Mouse (Mus musculus) spleen, adult 18-20 months (tissue): ENCODE data around the gene Rab11fip2.

Source experiments
- DNase-seq, 2 experiments: peaks; one replicate each; pipeline ENCODE4 v3.0.0; 2022; ENCODE audit warnings: mixed read lengths in 2 of 2

Rab11fip2 gene

DNA sequence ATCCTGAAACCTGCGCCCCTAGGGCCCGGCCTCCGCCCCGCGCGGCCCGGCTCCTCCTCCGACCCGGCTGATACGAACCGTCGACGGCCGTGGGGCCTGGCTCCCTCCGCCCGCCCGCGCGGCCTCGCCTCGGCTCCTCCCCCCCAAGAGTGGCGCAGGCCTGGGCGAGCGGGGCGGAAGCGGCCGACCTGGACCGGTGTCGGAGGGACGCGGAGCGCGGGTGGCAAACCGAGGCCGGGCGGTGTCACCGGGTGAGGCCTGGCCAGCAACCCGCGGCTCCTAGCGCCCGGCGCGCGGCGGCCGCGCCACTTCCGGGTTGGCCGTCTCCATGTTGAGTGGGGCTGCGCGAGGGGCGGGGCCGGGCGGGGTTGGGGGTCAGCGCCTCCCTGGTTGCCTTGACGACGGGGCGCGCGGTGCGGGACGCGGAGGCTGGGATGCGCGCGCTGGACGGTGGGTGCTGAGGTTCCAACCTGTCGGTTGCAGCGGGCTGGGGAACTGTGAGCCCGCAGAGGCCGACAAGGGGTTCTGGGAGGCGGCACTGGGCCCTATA lies at the start of gene Rab11fip2:
Gene Rab11fip2 (minus strand): TSS at position 333 of the 550 bp plus-strand sequence.
- peak; percentile 78 to 84 for DNase-seq

GRCm38 (mm10) chr19:59981588-59981987 lies 38.1 kb upstream of the Rab11fip2 start:
- DNase-seq: no peak

DNA sequence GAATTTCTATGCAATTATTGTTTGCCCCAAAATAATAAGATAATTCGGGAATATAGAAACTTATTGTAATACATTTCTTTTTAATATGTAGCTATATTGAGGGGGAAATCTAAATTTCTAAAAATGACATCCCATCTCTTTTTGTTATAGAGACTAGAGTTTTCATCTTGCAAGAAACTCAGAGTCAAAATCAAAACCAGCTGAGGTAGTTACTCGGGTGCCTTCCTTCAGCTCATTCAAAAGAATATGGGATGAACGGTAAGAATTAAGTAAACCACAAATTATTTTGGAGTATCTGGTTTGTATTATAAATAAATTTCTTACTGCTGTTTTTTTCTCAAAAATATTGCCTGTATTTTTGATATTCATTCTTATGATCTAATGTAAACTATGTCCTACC lies 11.5 kb upstream of the Rab11fip2 start:
- DNase-seq: no peak

GRCm38 (mm10) chr19:59949731-59950130 lies 6.3 kb upstream of the Rab11fip2 start:
- DNase-seq: no peak

GRCm38 (mm10) chr19:59942716-59943321 lies 635 bp downstream of the Rab11fip2 start:
- DNase-seq: no peak

GRCm38 (mm10) chr19:59939711-59940110 lies 3.7 kb downstream of the Rab11fip2 start:
- no peak for DNase-seq

DNA sequence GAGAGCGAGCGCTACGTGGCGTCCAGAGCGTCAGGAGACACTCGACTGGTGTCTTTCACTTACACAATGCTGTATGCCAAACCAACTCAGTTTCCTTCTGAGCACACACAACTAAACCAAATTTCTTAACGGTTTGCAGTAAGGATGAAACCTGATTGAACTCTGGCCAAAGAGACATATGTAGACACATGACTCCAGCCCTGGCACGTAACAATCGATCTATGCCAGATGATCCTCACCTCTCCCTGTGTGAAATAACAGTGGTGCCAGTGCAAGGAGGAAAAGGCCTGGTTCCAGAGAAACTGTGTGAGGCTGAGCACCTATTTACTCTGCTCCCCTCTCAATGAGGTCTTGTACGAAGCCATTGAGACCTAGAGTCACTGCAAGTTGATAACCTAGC lies 11.4 kb downstream of the Rab11fip2 start:
- no peak for DNase-seq

GRCm38 (mm10) chr19:59928672-59929071 lies 14.8 kb downstream of the Rab11fip2 start:
- DNase-seq: no peak

DNA sequence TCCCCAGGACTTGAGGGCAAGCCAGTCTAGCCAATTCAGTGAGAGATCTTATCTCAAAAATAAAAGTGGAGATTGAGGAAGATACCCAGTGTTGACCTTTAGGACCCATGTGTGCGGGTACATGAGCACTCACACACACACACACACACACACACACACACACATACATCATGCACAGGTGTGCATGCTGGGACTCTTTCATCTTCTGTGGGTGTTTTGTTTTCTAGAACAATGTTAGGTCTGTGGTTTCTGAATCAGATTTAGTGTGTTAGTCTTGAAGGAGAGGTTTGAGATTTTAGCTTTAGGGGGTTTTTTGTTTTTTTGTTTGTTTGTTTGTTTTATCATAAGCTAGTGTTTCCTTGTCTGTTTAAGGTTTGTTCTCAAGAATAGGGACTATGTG lies 17.3 kb downstream of the Rab11fip2 start:
- DNase-seq: no peak

DNA sequence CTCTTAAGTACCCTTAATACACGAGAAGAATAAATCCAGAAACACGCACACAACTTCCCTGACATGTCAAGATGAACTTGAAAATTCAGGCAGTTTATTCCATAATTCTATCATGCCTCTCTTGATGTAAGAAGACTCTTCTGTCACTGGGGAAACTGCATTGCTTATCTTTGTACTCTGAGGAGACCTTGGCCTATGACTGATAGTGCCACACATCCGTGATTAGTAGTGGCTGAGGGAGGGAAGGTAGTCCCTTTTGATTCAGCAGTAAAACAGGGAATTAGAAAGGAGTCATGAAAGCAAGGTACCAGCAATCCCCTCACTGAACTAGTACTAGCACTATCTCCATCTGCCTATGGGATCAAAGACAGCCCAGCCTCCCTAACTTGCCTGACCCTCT lies 22.6 kb downstream of the Rab11fip2 start:
- no peak for DNase-seq

DNA sequence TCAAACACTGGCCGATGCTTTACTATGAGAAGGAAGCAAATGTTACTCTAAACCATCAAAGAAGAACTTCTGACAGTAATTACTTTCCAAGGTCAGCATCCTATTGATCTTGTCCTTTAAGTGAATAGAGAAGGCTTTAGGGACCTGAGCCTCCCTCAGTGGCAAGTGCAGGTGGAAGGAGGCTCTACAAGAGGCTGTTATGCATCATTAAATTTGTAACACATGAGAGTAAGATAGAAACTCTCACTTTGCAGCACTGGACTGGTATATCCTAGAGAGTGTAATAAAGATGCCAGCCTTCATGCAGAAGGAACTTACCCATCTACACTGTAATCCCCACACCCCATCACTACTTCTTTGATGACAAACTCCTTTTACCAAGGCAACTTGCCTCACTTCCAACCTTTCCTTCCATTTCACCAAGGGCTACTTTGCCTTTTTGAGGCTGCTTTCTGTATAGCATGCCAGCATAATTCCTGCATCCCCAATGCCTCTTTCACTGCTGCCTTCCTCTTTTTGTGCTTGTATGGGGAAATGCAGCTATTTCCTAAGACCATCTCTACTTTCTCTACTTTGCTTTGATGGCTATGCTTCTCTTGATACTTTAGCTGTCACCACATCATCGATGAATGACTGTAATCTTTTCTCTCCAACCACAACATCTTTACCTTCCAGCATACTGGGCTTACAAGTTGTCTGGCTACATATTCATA lies 25.4 kb downstream of the Rab11fip2 start:
- no peak for DNase-seq

GRCm38 (mm10) chr19:59911554-59911953 lies 31.9 kb downstream of the Rab11fip2 start:
- DNase-seq: no peak

GRCm38 (mm10) chr19:59905296-59906081 lies 38.0 kb downstream of the Rab11fip2 start:
- DNase-seq: no peak

GRCm38 (mm10) chr19:59899965-59900364 lies 43.5 kb downstream of the Rab11fip2 start:
- DNase-seq: no peak

GRCm38 (mm10) chr19:59898301-59898700 lies 45.2 kb downstream of the Rab11fip2 start:
- no peak for DNase-seq

DNA sequence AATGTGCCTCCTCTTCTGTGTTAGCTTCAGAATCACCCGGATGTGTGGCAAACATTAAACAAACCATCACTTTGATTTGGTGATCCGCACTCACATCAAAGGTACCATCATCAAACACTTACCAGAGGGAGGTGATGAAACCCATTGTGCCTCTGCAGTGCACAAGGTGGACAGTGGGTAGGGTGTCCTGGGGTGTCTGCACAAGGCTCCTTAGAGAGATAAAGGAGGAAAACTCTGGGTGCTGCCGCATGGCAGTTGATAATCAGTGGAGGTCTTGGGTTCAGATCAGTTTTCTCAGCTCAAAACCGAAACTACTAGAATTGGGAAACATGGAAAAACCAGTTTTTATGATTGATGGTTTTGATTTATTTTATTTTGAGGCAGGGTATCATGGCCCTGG lies 54.1 kb downstream of the Rab11fip2 start:
- no peak for DNase-seq

DNA sequence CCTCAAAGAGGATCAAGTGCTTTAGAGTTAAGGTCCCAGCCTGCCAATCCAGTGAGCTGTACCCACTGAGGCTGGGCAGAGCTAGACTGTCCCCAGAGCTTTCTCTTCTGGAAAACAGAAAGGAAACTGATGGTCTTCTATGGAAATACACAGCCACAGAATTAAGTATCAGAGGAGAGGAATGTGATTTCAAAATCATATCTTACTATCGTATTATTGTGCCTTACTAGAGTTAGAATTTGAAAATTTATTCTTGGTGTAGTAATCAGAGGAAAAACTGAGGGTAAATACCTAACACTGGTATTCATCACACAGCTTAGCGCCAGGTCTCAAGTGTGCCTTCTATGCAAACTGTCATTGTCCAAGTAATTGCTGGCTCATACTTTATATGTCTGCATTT lies 54.6 kb downstream of the Rab11fip2 start:
- no peak for DNase-seq

DNA sequence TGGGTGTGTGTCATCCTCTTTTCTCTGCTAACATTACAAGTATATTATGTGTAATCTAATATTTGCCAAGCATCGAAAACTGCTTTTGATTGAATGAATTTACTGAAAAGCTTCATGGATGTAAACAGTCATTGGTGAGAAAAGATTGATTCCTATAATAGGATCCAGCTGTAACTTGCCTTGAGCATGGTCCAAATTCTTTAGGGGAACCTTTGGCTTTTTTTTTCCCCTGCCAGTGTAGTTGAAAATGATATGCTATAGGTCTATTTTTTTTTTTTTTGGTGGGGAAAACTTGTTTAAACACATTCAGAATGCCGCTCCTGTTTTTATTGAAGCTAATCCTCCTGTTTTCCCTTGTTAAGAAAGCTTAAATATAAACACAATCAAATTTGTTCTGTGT lies 55.6 kb downstream of the Rab11fip2 start:
- DNase-seq: no peak

DNA sequence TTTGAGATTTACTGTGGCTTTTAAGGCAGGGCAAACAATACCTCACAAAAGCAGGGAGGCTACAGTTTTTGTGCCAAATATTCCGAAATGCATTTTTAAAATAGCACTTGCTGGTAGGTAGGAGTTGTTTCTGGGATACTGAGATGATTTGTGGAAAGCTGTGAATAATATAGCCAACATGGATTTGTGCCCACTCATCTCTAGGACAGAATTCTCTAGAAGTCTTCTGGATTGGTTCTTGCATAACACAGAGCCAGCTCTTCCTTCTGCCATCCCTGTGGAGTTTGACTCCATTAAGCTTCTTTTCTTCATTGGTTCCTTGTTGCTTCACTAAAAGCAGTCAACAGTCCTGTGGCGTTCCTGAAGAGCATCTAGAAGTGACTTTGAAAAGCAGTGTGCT lies 58.2 kb downstream of the Rab11fip2 start:
- no peak for DNase-seq

DNA sequence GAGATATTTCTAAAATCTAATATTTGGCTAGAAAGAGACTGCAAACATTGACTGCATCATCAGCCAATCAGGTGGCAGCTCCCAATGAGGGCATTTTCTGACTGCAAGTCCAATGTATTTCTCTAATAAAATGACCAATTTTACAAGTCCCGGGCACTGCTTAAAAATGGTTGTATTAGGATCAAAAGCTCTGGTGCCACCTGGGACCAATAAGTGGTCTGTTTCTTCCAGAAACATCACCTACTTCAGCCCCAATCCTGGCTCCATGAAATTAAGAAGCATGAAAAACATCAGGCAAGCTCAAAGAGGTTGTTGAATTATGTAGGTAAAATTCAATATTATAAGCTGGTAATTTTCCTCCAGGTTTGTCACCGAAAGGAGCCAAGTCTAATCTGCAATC lies 66.2 kb downstream of the Rab11fip2 start:
- DNase-seq: no peak

DNA sequence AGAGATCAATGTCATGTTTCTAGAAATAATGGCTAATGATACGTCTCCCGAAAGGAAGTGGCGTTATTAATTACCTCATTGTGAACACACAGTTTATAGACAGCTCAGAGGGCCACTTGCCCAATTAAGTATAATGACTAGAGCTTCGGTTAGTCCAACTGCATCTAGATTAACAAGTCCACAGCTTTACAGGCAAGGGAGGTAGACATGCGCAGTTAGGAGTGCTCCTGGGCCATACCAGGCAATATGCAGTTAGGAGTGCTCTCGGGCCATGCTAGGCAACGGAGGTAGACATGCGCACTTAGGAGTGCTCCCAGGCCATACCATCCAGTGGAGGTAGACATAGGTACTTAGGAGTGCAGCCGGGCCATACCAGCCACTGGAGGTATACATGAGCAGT lies 76.8 kb downstream of the Rab11fip2 start:
- DNase-seq: no peak

DNA sequence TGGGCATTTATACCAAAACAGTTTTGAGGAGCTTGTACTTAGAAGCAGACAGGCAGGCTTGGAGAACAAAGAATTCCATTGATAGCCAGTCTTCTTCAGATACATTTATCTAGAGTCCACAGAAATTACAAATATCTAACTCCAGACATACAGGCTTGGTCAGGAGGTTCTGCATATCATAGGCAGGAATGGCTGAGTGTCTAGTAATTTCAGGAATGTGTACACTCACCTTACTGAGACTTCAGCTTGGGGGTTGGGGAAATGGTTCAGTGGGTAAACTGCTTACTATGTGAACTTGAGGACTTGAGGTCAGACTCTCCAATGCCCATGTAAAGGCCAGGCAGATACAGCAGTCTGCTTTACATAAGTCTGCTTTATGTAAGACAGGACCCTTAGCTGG lies 81.0 kb downstream of the Rab11fip2 start:
- DNase-seq: no peak

DNA sequence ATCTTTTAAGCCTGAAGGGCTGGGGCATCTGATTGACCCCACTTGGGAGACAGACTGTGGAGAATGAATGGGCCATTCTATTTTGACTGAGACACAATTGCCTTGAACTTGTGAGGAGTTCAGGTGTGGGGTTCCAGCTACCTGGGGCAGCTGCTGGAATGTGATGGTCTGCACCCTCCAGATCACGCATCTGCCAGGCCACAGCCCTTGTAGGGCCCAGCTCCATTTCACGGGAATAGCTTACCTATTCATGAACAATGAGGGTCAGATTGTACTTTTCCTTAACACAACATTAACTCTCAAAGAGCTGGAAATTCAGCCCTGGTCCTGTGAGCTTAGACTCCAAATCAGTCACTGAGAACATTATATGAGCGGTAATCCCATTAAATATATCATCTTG lies 82.7 kb downstream of the Rab11fip2 start:
- no peak for DNase-seq

- no peak for DNase-seq
Measured at GRCm38 (mm10) chr19:59853061-59853460, 90.4 kb downstream of the Rab11fip2 start.
